Mouse (Mus musculus) layer of hippocampus, adult 11-12 months (tissue): Measurements from ENCODE around the gene Iqcf5.

Experiments used
- DNase-seq: peaks from one replicate; pipeline ENCODE4 v3.0.0; 2022; ENCODE audit warnings: low spot score

The Iqcf5 gene

DNA sequence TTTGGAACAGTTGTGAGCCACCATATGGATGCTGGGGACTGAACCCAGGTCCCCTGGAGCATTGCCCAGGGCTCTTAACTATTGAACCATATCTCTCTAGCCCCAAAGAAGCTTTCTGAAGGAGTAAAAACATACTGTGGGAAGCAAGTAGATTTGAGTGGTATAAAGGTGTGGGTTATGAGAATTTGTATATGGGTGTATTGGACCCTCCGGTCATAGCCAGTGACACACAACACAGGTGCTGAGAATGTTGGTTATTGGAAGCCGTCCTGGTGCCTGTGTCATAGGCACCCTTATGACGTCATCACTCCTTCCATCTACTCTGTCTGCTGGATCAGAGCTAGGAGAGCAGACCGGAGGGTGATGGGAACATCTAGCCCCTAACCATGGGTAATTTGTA, at the start of gene Iqcf5:
TSS of gene Iqcf5 (plus strand) at position 301 of the 400 bp plus-strand sequence.
- no peak for DNase-seq

DNA sequence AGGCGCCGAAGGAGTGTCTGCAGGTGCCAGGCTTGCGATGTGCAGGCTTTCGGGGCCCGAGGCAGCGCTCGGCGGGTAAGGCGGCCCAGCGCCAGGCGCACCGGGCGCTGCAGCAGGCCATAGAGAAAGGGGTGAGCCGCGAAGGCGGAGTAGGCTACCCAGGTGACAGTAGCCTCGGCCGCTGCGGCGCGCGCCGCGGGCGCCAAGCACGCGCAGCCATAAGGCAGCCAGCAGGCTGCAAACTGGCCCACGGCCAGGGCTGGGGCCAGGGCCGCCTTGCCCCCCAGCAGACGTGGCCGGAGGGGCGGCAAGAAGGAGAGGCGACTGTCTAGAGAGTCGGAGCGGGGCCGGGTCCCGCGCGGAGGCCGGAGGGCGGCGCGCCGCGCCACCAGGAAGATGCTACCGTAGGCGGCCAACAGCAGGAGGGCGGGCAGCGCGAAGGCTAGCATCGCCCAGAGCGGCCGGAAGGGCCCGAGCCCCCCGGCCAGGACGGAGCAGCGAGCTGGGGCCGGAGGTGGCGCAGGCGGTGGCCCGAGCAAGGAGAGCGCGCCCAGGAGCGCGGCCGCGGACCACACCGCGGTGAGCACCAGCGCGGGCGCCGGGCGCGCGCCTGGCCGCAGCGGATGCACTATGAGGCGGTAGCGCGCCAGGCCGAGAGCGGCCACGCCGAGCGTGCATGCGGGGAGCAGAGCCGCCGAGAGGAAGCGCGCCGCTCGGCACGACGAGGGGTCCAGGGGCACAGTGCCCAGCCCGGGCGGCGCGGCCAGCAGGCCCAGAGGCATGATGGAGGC, 49.4 kb upstream of the Iqcf5 start:
- peak; percentile 75 for DNase-seq

DNA sequence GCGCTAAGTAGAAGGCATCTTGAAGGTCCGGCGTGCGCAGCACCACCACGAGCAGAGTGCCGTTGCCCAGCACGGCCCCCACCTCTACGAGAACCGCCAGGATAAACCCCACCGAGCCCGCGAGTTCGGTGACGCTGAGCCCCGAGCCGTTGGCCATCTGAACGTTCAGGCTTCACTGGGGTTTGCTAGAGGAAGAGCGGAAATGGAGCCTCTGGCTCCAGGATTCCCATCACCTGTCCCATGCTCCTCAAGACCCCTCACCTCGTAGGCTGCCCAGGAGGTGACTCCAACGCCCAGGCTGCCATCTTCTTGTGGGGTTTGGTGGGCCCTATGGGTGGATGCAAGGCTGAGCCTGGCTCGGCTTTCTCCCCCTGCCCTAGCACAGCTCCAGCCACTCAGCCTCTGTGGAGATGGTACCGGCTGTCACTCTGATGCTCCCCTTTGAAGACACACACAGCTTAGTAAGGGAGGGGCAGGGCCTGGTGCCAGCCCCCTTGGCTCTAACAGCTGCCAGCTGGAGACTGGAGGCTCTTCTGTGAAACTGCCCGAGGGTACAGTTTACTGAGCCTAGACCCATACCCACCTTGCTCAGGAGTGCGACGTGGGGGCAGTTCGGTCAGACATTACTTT, 48.7 kb upstream of the Iqcf5 start, which contains the start of gene Gpr62:
TSS of gene Gpr62 (minus strand) at position 368 of the 630 bp plus-strand sequence.
- DNase-seq: peak; percentile 84

DNA sequence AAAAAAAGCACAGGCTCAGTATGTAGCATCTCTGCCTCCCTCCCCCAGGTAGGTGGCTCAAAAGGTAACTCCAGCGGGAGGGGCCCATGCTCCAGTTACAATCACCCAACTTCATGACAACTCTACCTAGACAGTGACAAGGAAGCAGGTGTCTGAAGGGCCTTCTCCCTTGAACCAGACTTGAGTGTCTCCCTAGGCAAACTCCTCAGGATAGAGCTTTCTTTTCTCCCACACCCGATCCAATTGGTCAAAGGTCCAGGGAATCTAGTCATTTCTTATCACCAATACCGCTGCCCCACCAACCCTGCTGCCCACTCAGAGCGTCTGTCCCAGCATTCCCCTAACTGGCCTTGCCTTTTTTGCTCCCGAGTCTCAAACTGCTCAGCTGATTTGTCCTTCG, 47.7 kb upstream of the Iqcf5 start:
- DNase-seq: no peak

DNA sequence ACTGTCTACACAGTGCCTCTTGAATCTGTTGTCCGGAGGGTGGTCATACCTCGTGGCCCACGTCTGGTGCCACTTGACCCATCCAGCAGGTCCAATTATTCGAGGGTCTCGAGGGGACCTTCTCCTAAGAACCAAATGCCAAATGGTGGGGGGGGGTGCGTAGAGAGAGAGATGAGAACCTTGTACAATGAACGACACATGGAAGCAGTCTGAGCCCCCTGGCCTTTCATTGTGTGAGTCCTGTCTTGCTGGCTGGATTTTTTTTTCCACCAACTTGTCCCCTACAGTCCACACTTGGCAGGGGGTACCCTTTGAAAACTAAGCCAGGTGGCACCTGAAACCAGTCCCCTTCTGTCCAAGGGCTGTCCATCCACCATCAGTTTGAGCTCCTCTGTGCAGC, 46.6 kb upstream of the Iqcf5 start:
- DNase-seq: no peak

DNA sequence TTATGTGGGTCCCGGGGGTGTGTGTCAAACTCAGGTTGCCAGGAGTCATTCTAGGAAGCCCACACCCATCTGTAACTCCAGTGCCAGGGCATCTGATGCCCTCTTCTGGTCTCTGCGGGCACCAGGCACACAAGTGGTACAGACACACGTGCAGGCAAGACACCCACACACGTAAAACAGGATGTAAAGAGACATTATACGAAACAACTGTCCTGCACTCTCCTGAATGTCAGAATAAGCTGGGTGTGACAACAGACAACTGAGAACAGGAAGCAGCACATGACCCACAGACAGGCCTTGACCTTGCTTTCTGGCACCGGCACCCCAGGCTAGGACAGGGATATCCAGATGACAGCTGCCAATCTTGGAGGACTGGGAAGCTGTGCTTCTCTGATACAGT, 45.1 kb upstream of the Iqcf5 start:
- DNase-seq: no peak

DNA sequence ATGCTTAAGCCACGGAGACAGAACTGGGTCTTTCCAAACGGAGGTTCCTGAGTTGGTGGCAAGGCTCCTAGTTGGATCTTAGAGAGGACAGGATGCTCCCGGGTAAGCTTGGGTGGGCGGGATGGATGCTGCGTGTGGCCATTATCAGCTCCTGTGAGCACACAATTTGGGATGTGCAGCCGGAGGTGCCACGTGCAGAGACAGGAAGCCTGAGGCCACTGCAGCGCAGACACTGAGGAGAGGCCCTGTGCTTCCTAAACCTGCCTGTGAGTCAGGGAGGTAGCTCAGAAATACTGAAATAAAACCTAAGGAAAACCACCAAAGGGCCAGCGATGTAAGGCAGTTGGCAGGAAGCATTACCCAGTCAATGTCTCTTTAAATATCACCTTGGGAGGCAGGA, 44.6 kb upstream of the Iqcf5 start:
- DNase-seq: no peak

DNA sequence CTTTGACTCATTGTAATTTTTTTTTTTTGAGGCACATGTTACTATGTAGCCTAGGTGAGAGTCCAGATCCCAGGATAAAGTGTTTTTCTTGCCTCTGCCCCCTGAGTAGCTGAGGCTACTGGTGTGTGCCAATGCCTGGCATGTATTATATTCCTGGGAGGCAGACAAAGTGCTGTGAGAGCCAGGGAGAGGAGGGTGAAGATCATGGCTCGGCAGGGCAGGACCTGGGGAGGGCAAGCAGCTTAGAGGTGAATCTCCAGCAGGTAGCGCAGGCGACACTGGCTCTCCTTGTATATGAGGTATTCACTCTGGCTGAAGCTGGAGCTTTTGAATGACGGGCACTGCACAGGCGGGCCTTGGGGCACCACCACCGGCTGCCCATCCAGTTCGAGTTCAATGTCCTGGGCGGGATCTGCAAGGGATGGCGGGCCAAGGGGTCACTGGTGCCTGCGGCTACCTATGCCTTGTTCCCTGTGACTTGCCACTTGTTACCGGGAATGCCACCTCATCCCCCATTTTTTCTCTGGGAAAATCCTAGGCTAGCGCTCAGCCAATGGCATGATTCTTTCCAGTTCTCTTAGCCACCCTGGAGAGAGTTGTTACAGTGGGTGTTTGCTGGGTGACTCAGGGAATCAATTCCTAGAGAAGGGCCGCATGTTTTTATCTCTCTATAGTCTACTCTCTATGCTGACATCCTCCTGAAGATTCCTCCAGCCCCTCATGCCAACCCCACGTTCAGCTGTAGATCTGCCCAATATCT, 43.2 kb upstream of the Iqcf5 start:
- DNase-seq: peak; percentile 9

DNA sequence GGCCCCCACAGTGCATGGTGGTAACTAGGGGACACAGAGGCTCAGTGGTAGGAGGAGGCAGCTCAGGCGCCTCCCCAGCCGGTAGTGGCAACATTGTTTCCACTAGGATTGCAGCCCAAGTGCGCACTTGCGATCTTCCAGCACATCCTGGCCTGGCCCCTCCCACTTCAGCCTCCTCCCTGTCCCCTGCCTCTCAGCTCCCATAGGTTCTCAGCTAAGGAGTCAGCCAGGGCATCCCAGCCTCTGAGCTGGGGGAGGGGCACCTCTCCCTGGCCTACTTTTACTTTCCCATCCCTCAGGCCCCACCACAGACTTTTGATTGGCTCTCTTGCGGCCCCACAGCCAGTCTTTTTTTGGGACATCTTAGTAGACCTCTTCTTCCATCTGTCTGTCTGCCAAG, 42.5 kb upstream of the Iqcf5 start:
- peak; percentile 50 for DNase-seq

DNA sequence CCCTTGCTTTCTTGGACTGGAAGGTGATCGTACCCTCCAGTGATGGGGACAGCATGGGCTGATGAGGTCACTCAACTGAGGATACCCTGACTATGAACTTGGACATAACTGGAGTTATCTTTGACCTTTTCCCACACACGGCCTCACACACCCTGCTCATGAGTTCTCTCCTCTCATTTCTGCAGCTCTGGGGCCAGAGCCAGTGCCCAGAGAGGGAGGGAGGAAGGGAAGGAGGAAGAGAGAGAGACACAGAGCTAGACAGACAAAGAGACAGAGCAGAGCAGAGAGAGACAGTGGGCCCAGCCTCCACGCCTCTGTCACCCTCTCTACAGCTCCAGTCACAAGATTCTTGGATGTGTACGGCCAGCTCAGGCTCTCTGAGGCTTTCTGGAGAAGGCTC, 42.1 kb upstream of the Iqcf5 start:
- DNase-seq: peak; percentile 12

DNA sequence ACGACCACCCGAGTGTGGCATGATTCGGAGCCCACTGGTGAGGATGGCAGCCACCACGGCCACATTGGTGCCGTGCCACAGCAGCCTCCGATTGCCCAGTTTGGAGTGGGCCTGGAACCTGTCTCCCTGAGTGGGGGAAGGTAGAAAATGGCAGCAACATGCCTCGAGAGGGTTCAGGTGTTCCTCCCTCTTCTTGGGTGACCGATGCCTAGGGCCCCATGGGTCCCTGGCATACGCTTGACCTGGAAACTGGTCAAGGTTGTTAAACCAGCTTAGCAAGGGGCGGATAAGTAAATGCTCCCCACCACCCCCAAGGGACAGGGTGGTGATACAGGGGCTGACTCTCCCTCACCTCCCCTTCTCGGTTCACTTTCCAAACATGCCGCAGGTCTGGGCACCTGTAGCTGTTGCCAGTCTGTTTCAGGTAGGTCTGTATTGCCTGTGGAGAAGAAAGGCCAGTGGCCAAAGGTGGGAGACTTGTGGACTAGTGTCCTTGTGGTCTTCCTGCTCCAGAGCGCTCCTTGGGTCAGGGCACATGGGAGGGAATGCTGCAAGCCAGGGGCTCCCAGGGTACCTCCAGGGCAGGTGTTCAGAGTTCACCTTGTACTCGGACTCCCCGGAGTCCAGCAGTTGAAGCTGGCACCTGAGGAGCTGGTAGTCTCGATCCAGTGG, 41.2 kb upstream of the Iqcf5 start:
- DNase-seq: peak; percentile 14

DNA sequence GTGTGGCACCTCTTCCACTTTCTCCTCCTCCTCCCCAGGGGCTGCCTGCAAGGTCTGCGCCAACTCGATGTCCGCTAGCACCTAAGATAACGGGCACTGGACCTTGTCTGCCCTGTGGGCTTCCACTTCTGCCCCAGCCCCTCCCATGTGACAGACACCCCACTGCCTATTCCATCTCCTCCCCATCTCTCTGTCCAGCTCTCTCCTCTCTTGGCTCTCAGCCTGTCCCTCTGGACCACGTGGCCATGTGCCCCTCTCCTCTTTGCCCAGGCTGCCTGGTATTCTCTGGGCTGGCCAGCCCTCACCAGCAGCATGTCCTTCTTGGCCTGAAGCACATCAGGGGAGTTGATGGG, 40.6 kb upstream of the Iqcf5 start:
- DNase-seq: no peak

DNA sequence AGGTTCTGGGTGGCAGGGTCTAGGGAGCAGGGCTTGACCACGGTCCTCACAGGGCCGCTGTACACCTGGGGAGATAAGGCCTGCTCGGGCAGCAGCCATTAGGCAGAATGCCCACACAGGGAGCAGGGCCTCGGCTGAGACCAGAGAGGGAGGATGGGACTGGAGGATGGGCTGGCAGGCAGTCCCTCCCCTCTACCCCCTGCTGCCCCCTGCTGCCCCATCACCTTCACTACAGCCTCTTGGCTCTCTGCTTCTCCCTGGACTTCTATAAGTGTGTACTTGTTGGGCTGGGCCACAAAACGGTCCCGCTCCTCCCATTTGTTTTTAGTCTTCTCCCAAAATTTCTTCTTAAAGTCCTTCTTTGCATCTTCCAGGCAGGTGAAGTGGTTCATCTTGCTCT, 39.9 kb upstream of the Iqcf5 start:
- DNase-seq: peak; percentile 61

DNA sequence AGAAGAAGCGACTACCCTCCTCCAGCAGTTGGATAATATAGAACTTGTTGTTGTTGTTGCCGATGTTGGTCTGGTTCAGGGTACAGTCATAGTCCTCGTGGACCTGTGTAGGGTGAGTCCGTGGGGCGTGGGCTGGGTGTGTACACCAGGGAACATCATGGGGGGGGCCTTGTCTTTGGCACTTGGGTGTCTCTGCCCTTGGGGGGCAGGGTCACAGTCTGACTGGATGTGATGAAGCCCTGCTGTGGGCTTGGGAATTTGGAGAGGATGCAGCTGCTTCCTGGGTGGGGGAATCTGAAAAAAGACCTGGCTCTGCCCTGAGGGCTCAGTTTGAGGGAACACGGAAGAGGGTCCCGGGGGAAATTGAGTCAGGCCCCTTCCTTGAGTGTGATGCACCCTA, 39.3 kb upstream of the Iqcf5 start:
- no peak for DNase-seq

DNA sequence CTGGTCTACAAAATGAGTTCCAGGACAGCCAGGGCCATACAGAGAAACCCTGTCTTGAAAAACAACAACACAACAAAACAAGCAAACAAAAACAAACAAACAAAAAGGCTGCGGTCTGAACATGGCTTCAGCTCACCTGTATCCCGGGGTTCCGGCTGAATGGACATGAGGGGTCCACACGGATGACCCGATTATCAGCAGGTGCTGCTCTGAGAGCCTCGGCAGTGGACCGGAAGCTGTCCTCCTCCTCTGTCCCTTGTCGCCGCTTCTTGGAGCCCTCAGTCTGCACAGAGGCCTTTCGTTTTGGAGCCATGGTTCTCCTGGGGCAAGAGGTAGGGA, 38.7 kb upstream of the Iqcf5 start, which contains the start of gene Rrp9:
TSS of gene Rrp9 (plus strand) at position 301 of the 339 bp plus-strand sequence.
- DNase-seq: peak; percentile 16

DNA sequence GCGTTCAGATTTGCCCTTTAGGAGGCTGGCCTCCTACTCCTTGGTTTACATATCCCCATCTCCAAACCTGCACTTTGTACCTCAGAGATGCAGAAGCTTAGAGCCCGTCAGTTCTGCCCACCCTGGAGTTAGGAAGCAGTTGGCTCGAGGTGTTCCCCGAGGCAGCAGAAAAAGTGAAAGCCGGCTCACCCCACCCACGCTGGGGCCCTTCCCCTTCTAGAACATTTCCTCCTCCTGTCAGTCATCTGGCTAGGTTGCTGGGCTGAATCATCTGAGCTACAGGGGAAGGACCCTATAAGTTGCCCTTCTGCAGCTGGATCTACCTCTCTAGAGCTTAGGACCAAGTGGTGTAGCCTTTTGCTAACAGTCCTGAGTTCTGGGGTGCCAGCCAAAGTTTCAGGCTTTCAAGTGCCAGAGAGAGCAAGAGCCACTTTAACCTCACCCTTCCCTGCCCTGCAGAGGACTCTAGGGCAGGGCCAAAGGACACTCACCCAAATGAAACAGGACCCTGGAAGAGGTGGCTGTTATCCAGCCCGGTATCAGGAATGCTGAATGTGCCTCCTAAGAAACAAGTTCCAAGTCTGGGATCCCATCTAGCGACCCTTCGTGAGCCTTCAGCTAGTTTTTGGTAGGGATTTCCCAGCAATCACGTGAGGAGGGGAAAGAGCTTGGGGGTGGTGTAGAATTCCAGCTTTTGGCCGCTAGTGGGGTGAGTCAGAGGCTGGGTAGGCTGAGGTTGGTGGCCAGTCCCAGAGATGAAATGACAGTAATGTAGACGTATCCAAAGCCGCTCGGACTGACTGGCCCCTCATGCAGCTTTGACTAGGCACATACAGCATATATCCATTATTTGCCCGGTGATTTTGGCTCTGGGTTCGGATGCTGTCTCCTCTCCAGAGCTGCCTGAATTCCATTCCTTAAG, 38.1 kb upstream of the Iqcf5 start:
- DNase-seq: peak; percentile 34

DNA sequence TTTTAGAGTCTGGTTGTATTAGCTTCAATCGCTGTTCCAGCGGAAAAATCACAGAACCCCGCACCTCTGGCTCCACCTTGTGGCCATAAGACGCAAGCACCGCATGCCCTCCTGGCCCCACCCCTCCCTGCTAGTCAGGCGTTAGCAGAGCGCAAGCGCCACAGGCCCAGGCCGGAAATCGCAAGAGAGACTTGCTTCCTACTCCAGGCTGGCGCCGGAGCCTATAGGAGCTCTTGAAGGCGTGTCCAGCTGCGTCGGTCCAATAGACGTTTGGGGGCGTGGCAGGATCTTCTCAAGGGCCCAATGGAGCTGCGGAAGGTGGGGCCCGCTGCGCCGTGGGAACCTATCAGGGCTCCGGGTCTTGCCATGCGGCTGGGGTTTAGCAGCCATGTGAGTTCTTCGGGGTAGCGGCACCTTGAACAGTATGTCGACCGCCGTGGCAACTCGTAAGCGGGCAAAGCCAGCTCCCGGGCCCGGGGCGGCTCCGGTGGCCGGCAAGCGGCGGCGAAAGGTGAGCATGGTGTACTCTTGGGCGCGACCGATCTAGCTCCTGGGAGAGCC, 37.4 kb upstream of the Iqcf5 start, which contains the start of gene Parp3:
TSS of gene Parp3 (minus strand) at position 26 of the 561 bp plus-strand sequence.
- peak; percentile 100 for DNase-seq

DNA sequence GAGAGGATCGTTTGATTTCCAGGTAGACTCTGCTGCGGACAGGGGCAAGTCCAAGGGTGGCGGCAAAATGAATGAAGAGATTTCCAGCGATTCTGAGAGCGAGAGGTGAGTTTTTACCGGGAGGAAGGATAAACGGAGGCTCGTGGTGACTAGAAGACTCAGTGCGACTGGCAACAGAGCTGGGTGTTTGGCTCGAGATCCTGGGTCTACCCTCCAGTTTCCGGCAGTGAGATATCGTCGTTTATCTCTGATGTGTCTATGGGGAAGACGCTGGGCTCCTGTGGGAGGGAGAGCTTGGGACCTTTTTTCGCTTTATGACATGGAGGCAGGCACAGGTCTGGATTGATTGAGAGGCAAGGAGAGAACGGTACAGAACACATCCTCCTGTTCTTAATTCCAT, 36.7 kb upstream of the Iqcf5 start:
- no peak for DNase-seq

DNA sequence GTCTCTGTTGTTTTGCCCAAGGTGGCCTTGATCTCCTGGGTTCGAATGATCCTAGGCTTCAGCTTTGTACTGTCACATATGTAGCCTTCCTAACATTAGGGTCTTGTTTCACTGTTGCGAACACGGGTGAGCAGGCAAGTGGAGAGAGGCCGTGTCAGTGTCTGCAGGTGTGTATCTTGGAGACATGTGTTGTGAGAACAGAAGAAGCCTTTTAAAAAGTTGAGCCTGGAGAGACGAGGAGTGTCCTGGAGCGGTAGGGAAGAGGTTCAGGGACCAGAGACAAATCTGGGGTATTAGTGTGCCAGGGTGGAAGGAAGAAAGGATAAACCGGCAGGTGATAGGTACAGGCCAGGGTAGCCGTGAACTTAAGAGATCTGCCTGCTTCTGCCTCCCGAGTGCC, 36.3 kb upstream of the Iqcf5 start:
- peak; percentile 2 for DNase-seq

DNA sequence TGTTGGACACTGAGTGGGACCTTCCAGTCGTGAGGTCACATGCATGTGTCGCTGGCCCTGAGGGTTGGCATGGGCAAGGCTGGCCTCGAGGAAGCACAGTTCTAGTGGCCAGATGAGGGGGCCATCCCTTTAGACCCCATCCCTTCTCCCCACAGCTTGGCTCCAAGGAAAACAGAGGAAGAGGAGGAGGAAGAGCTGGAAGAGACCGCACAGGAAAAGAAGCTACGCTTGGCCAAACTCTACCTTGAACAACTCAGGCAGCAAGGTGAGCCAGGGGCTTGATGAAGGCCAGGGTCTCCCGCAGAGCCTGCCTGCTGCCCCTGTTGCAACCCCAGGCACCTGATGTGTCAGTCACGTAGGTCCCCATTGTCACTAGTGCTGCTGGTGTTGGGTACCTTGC, 33.8 kb upstream of the Iqcf5 start:
- no peak for DNase-seq

DNA sequence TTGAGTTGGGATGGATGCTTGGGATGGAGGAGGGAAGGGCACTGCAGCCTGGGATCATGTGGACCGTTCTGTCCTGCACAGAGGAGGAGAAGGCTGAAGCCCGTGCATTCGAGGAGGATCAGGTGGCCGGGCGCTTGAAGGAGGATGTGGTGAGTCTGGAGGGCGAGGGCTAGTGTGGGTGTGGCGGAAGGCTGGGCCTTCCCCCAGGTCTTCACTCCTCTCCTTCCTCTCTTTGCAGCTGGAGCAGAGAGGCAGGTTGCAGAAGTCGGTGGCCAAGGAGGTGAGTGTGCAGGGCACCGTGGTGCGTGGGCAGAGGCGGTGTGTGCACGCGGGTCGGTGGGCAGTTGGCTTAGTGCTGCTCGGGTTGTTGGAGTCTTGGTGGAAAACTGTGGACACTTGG, 33.3 kb upstream of the Iqcf5 start:
- DNase-seq: peak; percentile 2
